Mouse (Mus musculus): Measurements from ENCODE around the gene Scamp5. TPM values are rescaled to one million over a fixed set of nuclear protein-coding genes. Genes with fewer than 3 reads are reported as not detected.

Gene Scamp5
- polyA plus RNA-seq, 1 experiment from 2014 or later: 6.9 TPM

GRCm38 (mm10) chr9:57404036-57404435 lies 63.8 kb downstream of the Scamp5 start:
- Histone ChIP-seq H3K9ac (replicated peaks; ENCODE audit: low read length) (no peak overlapping the region), H3K36me3 (replicated peaks; ENCODE audit: control insufficient read depth, insufficient read depth, low read depth, low read length) (no peaks in the 10 kb centered on the region), H3K9me3 (replicated peaks; ENCODE audit: control insufficient read depth, low read length) (no peaks in the 10 kb centered on the region), H3K4me1 (ENCODE audit: control insufficient read depth, insufficient read depth, low read length) (no peaks in the 10 kb centered on the region), H3K27me3 (ENCODE audit: control insufficient read depth, insufficient read depth, low read length) (no peaks in the 10 kb centered on the region), H3K4me3 (ENCODE audit: low read depth, low read length) (no peak overlapping the region), H3K4me2 (ENCODE audit: low read depth, low read length) (no peak overlapping the region), H3K27ac (replicated peaks; ENCODE audit: low read depth, low read length) (no peak overlapping the region)
- DNase-seq (ENCODE audit: low spot score) (no peak), ATAC-seq (replicated peaks; ENCODE audit: insufficient number of reproducible peaks, low FRiP score, low TSS enrichment, low read depth) (no peak)
- 88% methylated on average over 5 of the region's 5 CpGs for WGBS

- no peak overlapping the region for H3K4me2 ChIP-seq (ENCODE audit: low read depth, low read length)
- no peak overlapping the region for H3K9ac ChIP-seq (replicated peaks; ENCODE audit: low read length)
- no peaks in the 10 kb centered on the region for H3K36me3 ChIP-seq (replicated peaks; ENCODE audit: control insufficient read depth, insufficient read depth, low read depth, low read length)
- H3K9me3 ChIP-seq (replicated peaks; ENCODE audit: control insufficient read depth, low read length): no peaks in the 10 kb centered on the region
- H3K27me3 ChIP-seq (ENCODE audit: control insufficient read depth, insufficient read depth, low read length): no peaks in the 10 kb centered on the region
- ATAC-seq (replicated peaks; ENCODE audit: insufficient number of reproducible peaks, low FRiP score, low TSS enrichment, low read depth) (no peak), DNase-seq (ENCODE audit: low spot score) (no peak)
- H3K4me3 ChIP-seq (ENCODE audit: low read depth, low read length): no peak overlapping the region
- H3K27ac ChIP-seq (replicated peaks; ENCODE audit: low read depth, low read length): no peak overlapping the region
- 84% methylated on average over 15 of the region's 15 CpGs for WGBS
- H3K4me1 ChIP-seq (ENCODE audit: control insufficient read depth, insufficient read depth, low read length): no peaks in the 10 kb centered on the region
These were observed 65.3 kb downstream of the Scamp5 start for GRCm38 (mm10) chr9:57402318-57403251.

DNA sequence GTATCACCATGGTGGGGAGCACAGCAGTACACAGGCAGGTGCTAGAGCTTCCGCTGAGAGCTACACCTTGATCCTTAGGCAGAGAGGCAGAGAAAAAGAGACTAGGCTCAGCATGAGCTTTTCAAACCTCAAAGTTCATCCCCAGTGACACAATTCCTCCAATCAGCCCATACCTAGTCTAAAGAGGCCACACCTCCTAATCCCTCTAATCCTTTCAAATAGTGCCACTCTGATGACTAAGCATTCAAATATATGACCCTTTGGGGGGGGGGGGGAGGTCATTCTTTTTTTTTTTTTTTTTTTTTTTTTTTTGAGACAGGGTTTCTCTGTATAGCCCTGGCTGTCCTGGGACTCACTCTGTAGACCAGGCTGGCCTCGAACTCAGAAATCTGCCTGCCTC lies 69.1 kb downstream of the Scamp5 start:
- Histone ChIP-seq H3K9ac (replicated peaks; ENCODE audit: low read length) (no peak overlapping the region), H3K4me2 (ENCODE audit: low read depth, low read length) (no peak overlapping the region)
- WGBS: 95% methylated on average over 2 of the region's 2 CpGs

GRCm38 (mm10) chr9:57392892-57393291 lies 75.0 kb downstream of the Scamp5 start:
- ATAC-seq (replicated peaks; ENCODE audit: insufficient number of reproducible peaks, low FRiP score, low TSS enrichment, low read depth): no peak
- Histone ChIP-seq H3K9ac (replicated peaks; ENCODE audit: low read length) (no peak overlapping the region), H3K9me3 (replicated peaks; ENCODE audit: control insufficient read depth, low read length) (no peaks in the 10 kb centered on the region), H3K27me3 (ENCODE audit: control insufficient read depth, insufficient read depth, low read length) (no peaks in the 10 kb centered on the region), H3K4me1 (ENCODE audit: control insufficient read depth, insufficient read depth, low read length) (no peaks in the 10 kb centered on the region), H3K36me3 (replicated peaks; ENCODE audit: control insufficient read depth, insufficient read depth, low read depth, low read length) (no peaks in the 10 kb centered on the region), H3K4me2 (ENCODE audit: low read depth, low read length) (no peak overlapping the region), H3K4me3 (ENCODE audit: low read depth, low read length) (no peak overlapping the region), H3K27ac (replicated peaks; ENCODE audit: low read depth, low read length) (no peak overlapping the region)
- WGBS: 96% methylated on average over 1 of the region's 1 CpGs
- no peak for DNase-seq (ENCODE audit: low spot score)

More for the DNA sequence above, 69.1 kb downstream of the Scamp5 start:
- DNase-seq (ENCODE audit: low spot score) (no peak), ATAC-seq (replicated peaks; ENCODE audit: insufficient number of reproducible peaks, low FRiP score, low TSS enrichment, low read depth) (no peak)
- Histone ChIP-seq H3K4me1 (ENCODE audit: control insufficient read depth, insufficient read depth, low read length) (no peaks in the 10 kb centered on the region), H3K9me3 (replicated peaks; ENCODE audit: control insufficient read depth, low read length) (no peaks in the 10 kb centered on the region), H3K27ac (replicated peaks; ENCODE audit: low read depth, low read length) (no peak overlapping the region), H3K4me3 (ENCODE audit: low read depth, low read length) (no peak overlapping the region), H3K27me3 (ENCODE audit: control insufficient read depth, insufficient read depth, low read length) (no peaks in the 10 kb centered on the region), H3K36me3 (replicated peaks; ENCODE audit: control insufficient read depth, insufficient read depth, low read depth, low read length) (no peaks in the 10 kb centered on the region)

Other genes starting within 250 kb of the Scamp5 start
- gene Trcg1, start 231.5 kb downstream of the Scamp5 start, polyA plus RNA-seq (2014; fragmentation: Nextera tagmentation; extraction: Ambion mirVana): not detected in 2 replicates
- 11.9 and 14.0 TPM in 2 replicates for gene 1700017B05Rik, start 205.4 kb downstream of the Scamp5 start, polyA plus RNA-seq (2014; fragmentation: Nextera tagmentation; extraction: Ambion mirVana)
- 17.9 and 19.9 TPM in 2 replicates for gene Ppcdc, start 27.9 kb downstream of the Scamp5 start, polyA plus RNA-seq (2014; fragmentation: Nextera tagmentation; extraction: Ambion mirVana)
- gene Rpp25, start 36.0 kb upstream of the Scamp5 start, polyA plus RNA-seq (2014; fragmentation: Nextera tagmentation; extraction: Ambion mirVana): 0.91 and 2.1 TPM in 2 replicates
- 585 and 615 TPM in 2 replicates for gene Cox5a, start 53.2 kb upstream of the Scamp5 start, polyA plus RNA-seq (2014; fragmentation: Nextera tagmentation; extraction: Ambion mirVana)
- 15.3 and 15.8 TPM in 2 replicates for gene Fam219b, start 69.5 kb upstream of the Scamp5 start, polyA plus RNA-seq (2014; fragmentation: Nextera tagmentation; extraction: Ambion mirVana)
- 41.5 and 42.9 TPM in 2 replicates for gene Mpi, start 84.7 kb upstream of the Scamp5 start, polyA plus RNA-seq (2014; fragmentation: Nextera tagmentation; extraction: Ambion mirVana)
- 49.9 and 50.2 TPM in 2 replicates for gene Scamp2, start 92.9 kb upstream of the Scamp5 start, polyA plus RNA-seq (2014; fragmentation: Nextera tagmentation; extraction: Ambion mirVana)
- gene Ulk3, start 121.4 kb upstream of the Scamp5 start, polyA plus RNA-seq (2014; fragmentation: Nextera tagmentation; extraction: Ambion mirVana): 5.2 and 6.1 TPM in 2 replicates
- 0.81 and 1.3 TPM in 2 replicates for gene Cplx3, start 138.2 kb upstream of the Scamp5 start, polyA plus RNA-seq (2014; fragmentation: Nextera tagmentation; extraction: Ambion mirVana)
- gene Lman1l, start 152.7 kb upstream of the Scamp5 start, polyA plus RNA-seq (2014; fragmentation: Nextera tagmentation; extraction: Ambion mirVana): not detected in 2 replicates
- gene Csk, start 185.6 kb upstream of the Scamp5 start, polyA plus RNA-seq (2014; fragmentation: Nextera tagmentation; extraction: Ambion mirVana): 30.7 and 31.4 TPM in 2 replicates
- gene Cyp1a2, start 215.6 kb upstream of the Scamp5 start, polyA plus RNA-seq (2014; fragmentation: Nextera tagmentation; extraction: Ambion mirVana): not detected in 2 replicates
- gene Cyp1a1, start 219.9 kb upstream of the Scamp5 start, polyA plus RNA-seq (2014; fragmentation: Nextera tagmentation; extraction: Ambion mirVana): not detected in 2 replicates
- gene Edc3, start 240.5 kb upstream of the Scamp5 start, polyA plus RNA-seq (2014; fragmentation: Nextera tagmentation; extraction: Ambion mirVana): 28.1 and 29.1 TPM in 2 replicates